ENCODE assay signal across 8 mouse cellular contexts in genomic region chr4:136199562-136200292, GRCm38 (mm10). TPM values are rescaled to one million over a fixed set of nuclear protein-coding genes. Genes with fewer than 3 reads are reported as not detected.
DNase-seq lines count a peak whose midpoint lies in the region; ATAC-seq and TF ChIP-seq lines count a peak whose summit lies in the region.

No protein-coding gene starts in this region.

- DNase-seq in cerebellum, adult 11 months, result peak; percentile 10
- DNase-seq in cerebellum, adult 11-12 months, result no peak
- DNase-seq in liver (peak; percentile 59), ZHBTc4 (ENCODE audit: low read depth, low spot score) (peak; percentile 59)
- DNase-seq in liver, postnatal 0 days, result peak; percentile 50
- peak; percentile 63 for DNase-seq in thymus, postnatal 14 days

- no peak for TF ChIP-seq EP300 in liver, postnatal 0 days (IDR thresholded peaks at IDR 0.05; ENCODE audit: low read depth)

- H3K9ac ChIP-seq in liver, embryonic 12.5 days, result no peak overlapping the region
- no peak overlapping the region for H3K9ac ChIP-seq in liver, postnatal 0 days (replicated peaks)

- ATAC-seq in liver, embryonic 12.5 days, result no peak; the same call in 1 of the 2 replicates
- ATAC-seq in erythroblast, adult 5-6 weeks (replicated peaks; ENCODE audit: low FRiP score, poor library complexity, severe bottlenecking), result peak; percentile 70
- ATAC-seq in liver, postnatal 0 days, result peak; percentile 51; the same call in 1 of the 2 replicates

- H3K9me3 ChIP-seq in liver, embryonic 12.5 days (replicated peaks), result no peaks in the 10 kb centered on the region
- no peaks in the 10 kb centered on the region for H3K9me3 ChIP-seq in liver, postnatal 0 days (ENCODE audit: low read length)

- H3K4me2 ChIP-seq in liver, embryonic 12.5 days, result no peak overlapping the region
- H3K4me2 ChIP-seq in liver, postnatal 0 days (ENCODE audit: low read depth, low read length), result no peak overlapping the region

- peaks cover 16% of the 10 kb centered on the region; the same call in 1 of the 2 replicates for H3K4me1 ChIP-seq in liver, embryonic 12.5 days
- H3K4me1 ChIP-seq in liver, postnatal 0 days (ENCODE audit: insufficient read depth), result peaks cover 4% of the 10 kb centered on the region; the same call in 1 of the 2 replicates

- peak; percentile 97 for TF ChIP-seq CTCF in liver, postnatal 0 days (IDR thresholded peaks at IDR 0.05; ENCODE audit: low read depth)

- no peak overlapping the region for H3K27ac ChIP-seq in liver, embryonic 12.5 days
- H3K27ac ChIP-seq in liver, postnatal 0 days (ENCODE audit: low read depth), result no peak overlapping the region

- no peak overlapping the region for H3K4me3 ChIP-seq in liver, embryonic 12.5 days
- H3K4me3 ChIP-seq in liver, postnatal 0 days (ENCODE audit: low read depth, low read length), result no peak overlapping the region

- peaks cover 18% of the 10 kb centered on the region for H3K36me3 ChIP-seq in liver, embryonic 12.5 days
- peaks cover 12% of the 10 kb centered on the region for H3K36me3 ChIP-seq in liver, postnatal 0 days (replicated peaks; ENCODE audit: insufficient read depth, low read length)

- 24% methylated on average over 9 of the region's 9 CpGs for WGBS in liver, embryonic 12.5 days (ENCODE audit: insufficient replicate concordance)
- 31% methylated on average over 9 of the region's 9 CpGs for WGBS in liver, postnatal 0 days (ENCODE audit: insufficient replicate concordance)

- H3K27me3 ChIP-seq in liver, embryonic 12.5 days (replicated peaks), result peaks cover 44% of the 10 kb centered on the region
- no peaks in the 10 kb centered on the region; the same call in 1 of the 2 replicates for H3K27me3 ChIP-seq in liver, postnatal 0 days (ENCODE audit: insufficient read depth, low read length)

RNA-seq across cellular contexts. Expression of gene Asap3, which starts 6.4 kb away (rescaled TPM):
- 1.5 and 1.9 TPM in 2 replicates for polyA plus RNA-seq in liver, embryonic 12.5 days (2016; fragmentation: Nextera tagmentation; extraction: Ambion mirVana)
- 0.19 TPM in 1 of 2 replicates, not detected in the other for total RNA-seq in erythroblast, adult 5-6 weeks (2015; ENCODE audit: low replicate concordance)
- total RNA-seq in erythroblast, adult 5-6 weeks (2017; ENCODE audit: low replicate concordance), result 0.43 TPM in 1 of 2 replicates, not detected in the other
- 4.5 and 4.8 TPM in 2 replicates for polyA plus RNA-seq in liver, postnatal 0 days (2015; fragmentation: Nextera tagmentation; extraction: Ambion mirVana)

RNA-seq across cellular contexts. Expression of gene E2f2, which starts 27.5 kb away (rescaled TPM):
- 63.4 and 69.1 TPM in 2 replicates for polyA plus RNA-seq in liver, embryonic 12.5 days (2016; fragmentation: Nextera tagmentation; extraction: Ambion mirVana)
- 226 and 246 TPM in 2 replicates for total RNA-seq in erythroblast, adult 5-6 weeks (2015; ENCODE audit: low replicate concordance)
- total RNA-seq in erythroblast, adult 5-6 weeks (2017; ENCODE audit: low replicate concordance), result 344 and 364 TPM in 2 replicates
- polyA plus RNA-seq in liver, postnatal 0 days (2015; fragmentation: Nextera tagmentation; extraction: Ambion mirVana), result 48.6 and 50.2 TPM in 2 replicates

RNA-seq across cellular contexts. Expression of gene Tcea3, which starts 47.8 kb away (rescaled TPM):
- polyA plus RNA-seq in liver, embryonic 12.5 days (2016; fragmentation: Nextera tagmentation; extraction: Ambion mirVana), result 9.8 and 11.1 TPM in 2 replicates
- total RNA-seq in erythroblast, adult 5-6 weeks (2015; ENCODE audit: low replicate concordance), result not detected in 2 replicates
- not detected in 2 replicates for total RNA-seq in erythroblast, adult 5-6 weeks (2017; ENCODE audit: low replicate concordance)
- 37.6 and 41.7 TPM in 2 replicates for polyA plus RNA-seq in liver, postnatal 0 days (2015; fragmentation: Nextera tagmentation; extraction: Ambion mirVana)

RNA-seq across cellular contexts. Expression of gene Id3, which starts 56.4 kb away (rescaled TPM):
- 80.9 and 88.1 TPM in 2 replicates for polyA plus RNA-seq in liver, embryonic 12.5 days (2016; fragmentation: Nextera tagmentation; extraction: Ambion mirVana)
- total RNA-seq in erythroblast, adult 5-6 weeks (2015; ENCODE audit: low replicate concordance), result not detected in 2 replicates
- not detected in 2 replicates for total RNA-seq in erythroblast, adult 5-6 weeks (2017; ENCODE audit: low replicate concordance)
- 77.3 and 79.1 TPM in 2 replicates for polyA plus RNA-seq in liver, postnatal 0 days (2015; fragmentation: Nextera tagmentation; extraction: Ambion mirVana)
